Mouse (Mus musculus) telencephalon, adult 2 months (tissue): ENCODE measurements around the gene Ncln.

Source experiments
- DNase-seq: peaks from one replicate; pipeline ENCODE4 v3.0.0-alpha.2; 2011; ENCODE audit warnings: low read depth, low spot score

Ncln gene

DNA sequence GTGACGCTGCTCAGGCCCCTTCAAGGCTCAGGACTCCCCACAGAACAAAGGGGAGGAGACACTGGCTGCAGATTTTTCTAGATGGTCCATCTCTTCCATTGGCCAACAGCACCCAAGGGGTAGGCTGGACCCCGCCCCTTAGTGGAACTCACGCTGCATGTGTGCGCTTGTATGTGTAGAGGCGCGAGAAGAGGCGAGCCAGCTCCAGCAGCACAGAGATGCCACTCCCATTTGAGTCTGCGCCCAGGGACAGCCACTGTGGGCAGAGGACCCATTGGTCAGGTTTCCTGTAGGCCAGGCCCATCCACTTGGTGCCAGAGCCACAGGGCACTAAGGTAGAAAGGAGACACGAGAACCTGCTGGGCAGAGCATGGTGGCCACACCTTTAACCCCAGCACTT is 5.2 kb downstream of the Ncln start:
- no peak for DNase-seq

DNA sequence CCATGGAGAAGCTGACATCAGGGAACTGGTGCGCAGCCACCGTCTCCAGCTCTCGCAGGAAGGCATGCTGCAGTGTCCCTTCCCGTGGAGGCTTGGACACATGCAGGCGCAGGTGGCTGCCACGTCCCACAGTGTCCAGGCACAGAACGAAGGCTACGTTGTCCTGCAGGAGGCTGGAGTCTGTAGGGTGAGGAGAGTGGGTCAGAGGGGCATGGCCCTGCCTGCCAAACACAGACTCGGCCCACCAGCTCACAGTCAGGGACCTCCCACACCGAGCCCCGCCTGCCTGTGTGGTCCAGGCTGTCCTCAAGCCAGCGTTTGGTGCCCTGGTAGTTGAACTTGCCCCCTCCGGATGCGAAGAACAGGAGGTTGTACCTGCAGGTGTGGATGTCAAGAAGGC is 6.3 kb downstream of the Ncln start:
- no peak for DNase-seq

DNA sequence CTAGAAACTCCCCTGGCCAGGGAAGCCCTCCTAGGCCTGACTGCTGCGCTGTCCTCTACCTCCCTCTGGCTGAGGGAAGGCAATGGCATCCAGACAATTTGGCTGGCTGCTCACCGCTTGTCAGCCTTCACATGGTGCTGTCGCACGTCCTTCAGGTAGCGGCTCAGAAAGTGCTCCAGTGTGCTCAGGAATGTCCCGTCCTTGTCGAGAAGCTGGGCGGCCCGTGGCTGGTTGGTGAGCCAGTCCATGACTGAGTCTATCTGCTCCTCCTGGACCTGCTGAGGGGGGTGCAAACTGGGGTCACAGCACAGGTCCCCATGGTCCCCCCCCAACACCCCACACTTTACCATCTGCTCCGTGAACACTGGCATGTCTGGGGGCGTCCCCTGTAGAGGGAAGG is 8.1 kb downstream of the Ncln start:
- no peak for DNase-seq

DNA sequence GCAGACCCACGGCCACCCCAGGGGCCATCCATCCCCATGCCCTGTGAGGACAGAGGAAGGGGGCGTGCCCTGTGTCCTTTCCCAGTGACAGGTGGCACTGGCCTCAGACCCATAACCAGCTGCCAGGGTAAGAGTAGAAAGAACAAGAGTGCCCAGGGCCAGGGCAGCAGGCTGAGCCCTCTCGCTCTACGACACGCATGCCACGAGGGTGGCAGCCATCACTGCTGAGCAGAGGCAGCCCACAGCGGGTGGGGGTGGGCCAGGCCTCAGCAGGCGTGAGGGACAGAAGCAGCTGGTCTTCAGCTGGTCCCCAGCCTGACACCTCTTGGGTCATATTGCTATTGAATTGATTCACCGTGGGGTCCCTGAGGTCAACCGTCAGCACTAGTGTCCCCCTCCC is 9.7 kb downstream of the Ncln start:
- no peak for DNase-seq

DNA sequence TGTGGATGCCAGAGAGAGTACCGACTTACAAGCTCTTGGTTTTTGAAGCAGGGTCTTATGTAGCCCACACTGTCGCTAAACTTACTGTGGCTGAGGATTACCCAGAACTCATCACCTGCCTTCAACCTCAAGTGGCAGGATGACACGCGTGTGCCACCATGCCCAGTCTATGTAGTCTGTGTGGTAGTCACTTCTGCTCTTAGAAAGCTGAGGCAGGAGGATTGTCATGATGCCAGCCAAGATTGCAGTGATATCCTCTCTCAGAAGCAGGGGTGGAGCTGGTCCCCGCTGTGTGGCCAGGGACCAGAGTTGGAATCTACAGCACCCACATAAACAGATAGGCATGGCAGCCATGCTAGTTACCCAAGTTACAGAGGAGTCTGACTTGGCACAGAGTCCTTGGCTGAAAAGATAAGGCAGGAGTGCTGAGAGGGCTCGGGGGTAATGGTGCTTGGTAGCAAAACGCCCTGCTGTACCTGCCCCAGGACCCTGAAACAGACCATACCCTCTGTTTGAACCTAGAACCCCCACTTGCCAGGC is 10.6 kb downstream of the Ncln start:
- no peak for DNase-seq

DNA sequence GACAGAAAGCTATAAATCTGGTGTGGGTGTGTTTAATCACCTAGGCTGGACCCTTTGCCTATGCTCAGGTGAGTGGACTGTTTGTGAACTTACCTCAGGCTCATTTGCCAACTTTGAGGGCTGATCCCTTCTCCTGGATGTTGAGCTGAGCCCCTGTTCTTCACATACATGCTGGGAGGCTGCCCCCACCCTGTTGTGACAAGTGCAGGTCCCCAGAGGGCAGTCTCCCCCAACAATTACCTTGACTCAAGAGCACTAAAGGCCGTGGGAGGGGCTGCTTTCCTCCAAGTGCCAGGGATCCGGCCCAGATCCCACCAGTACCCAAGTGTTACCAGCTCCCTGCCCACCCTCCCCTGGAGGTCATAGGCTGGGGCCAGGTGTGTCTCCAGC is 11.1 kb downstream of the Ncln start:
- no peak for DNase-seq

DNA sequence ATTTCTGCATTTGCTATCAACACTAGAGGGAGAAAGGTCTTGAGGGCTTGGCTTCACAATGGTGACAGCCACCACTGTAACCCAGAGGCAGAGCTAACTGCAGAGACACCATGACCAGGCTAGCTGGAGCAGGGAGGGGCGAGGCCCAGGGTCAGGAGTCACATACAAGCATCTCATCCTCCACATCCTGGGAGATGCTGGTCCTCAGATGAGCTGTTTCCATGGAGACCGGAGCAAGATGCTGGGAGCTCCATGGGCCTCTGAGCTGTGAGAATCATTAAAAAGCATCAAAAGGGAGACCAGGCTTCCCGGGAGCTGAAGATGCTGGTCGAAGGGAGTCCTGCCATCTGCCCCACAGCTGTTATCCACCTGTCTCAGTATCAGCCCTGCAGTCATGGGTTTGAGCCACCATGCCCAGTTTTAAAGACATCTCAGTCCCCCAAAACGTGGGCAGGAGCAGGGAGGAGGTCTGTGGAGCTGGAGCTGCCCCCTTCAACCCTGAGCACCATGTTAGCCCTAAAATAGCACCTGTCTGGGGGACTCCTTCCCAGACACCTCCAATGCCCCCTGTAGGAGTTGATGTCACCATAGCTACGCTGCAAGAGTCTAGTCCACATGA is 11.6 kb downstream of the Ncln start:
- DNase-seq = no peak

DNA sequence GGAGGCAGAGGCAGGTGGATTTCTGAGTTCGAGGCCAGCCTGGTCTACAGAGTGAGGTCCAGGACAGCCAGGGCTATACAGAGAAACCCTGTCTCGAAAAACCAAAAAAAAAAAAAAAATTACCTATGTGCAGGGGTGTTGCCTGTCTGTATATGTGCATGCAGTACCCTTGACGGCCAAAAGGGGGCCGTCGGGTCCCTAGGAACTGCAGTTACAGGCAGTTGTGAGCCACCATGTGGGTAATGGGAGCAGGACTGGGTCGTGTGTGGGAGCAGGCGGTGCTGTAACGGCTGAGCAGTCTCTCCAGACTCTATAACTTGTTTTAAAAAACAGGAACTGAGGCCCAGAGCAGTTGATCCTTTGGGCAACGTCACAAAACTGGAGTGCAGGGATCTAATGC is 12.2 kb downstream of the Ncln start:
- no peak for DNase-seq

DNA sequence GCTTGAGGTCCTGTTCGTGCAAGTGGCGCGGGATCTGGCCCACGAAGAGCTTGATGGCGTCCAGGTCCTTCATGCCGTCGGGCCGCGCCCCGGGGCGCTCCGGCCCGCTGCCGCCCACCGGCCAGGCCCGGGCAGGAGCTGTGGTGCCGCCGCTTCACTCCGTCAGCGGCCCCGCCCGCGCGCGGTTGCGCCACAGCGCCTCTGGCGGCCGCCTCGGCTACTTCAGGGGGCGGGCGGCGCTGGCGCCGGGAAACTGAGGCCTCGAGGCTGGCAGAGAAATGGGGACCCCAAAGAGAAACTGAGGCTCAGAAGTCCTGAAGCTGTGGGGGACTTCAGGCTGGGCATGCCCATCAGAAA is 13.7 kb downstream of the Ncln start, which contains the start of gene Celf5:
Gene Celf5 (minus strand): TSS at position 177 of the 357 bp plus-strand sequence.
- DNase-seq = no peak

DNA sequence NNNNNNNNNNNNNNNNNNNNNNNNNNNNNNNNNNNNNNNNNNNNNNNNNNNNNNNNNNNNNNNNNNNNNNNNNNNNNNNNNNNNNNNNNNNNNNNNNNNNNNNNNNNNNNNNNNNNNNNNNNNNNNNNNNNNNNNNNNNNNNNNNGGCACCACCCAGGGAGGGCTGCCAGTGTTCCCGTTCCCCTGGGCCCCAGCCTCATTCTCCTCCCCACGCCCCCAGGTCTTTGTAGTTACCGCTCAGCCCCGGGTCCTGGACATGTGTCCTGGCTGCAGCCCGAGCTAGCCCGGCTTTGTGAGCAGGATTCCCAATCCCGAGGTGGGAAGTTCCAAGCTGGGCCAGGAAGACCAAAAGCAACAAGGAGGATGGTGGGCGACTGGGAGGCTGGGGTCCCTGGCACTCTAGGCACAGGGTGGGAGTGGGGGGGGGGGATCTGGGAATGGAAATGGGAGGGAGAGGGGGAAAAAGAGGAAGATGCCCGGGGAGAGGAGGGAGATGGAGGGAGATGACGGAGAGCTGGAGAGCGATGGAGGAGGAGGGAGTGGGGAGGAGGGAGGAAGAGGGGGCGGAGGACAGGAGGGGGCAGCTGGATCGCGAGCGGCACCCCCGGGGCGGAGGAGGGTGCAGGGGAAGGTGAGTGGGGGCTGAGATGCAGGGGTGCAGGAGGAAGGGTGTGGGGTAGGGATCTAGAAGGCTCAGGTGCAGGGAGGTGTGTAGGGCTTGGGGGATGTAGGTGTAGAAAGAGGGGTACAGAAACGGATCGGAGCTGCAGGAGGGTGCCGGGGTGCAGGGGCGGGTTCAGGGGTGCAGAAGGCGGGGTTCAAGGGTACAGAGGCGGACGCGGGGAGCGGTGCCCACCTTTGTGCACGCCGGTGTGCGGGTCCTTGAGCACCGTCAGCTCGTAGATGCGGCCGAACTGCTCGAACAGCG is 14.3 kb downstream of the Ncln start:
- DNase-seq = no peak

DNA sequence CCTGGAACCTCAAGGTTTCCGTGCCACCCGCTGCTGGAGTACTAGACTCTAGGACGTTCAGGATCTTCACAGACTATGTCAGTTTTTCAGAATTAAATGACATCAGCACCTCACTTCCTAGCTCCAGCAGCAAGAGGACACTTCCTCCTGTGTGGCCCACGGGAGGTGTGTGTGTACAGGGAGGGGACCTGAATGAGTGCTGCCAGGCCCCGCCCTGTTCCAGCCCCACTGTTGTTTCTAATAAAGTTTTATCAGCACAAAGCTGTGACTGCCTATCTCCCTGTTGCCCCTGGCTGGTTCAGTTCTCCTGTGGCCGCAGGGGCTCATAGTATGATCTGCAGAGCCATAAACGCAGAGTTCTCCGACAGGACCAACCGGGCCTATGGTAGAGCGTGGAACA is 21.7 kb downstream of the Ncln start:
- DNase-seq = no peak

DNA sequence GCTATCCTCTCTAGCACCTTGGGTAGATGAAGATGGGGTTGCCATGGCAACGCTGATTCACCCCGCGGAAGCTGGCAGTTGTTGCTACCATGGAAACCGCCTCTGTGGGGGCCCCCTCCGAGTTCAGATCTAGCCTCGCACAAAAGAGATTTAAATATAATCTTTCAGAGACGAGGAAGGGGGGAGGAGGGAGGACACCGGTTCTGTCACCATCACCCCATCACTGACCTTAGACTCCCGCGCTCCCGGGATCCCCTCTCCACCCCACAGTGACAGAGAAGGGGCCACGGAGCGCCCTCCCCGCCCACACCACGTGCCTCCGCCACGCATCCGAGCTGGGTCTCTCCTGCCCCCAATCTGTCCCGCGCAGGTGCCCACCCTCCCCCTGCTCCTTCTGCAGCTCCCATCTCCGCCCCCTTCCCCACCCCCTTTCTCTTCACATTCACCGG is 23.2 kb downstream of the Ncln start:
- peak; percentile 95 for DNase-seq

DNA sequence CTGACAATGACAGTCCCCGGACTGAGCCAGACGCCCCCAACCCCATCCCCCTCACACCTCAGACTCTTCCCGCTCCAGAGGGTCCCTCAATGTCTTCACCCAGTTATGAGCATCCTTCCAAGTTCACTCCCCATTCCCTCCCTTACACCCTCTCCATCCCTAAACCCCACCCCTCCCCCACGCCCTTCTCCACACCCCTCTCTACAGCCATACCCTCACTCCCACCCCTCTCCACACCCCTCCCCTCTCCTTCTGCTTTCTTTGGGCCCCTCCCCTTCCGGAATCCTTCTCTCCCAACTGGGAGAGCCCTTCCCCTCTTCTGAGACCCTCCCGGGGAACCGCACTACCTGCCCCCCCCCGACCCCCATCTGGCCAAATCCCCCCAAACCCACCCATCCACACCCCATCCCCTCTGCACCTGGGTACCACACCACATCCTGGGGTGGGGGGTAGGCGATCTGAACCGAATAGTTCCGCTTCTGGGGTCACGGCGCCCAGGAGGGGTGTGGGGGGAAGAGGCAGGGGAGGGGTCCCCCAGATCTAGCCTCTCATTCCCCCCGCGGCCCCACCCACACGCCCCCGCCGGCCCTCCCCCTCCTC is 23.7 kb downstream of the Ncln start:
- no peak for DNase-seq

DNA sequence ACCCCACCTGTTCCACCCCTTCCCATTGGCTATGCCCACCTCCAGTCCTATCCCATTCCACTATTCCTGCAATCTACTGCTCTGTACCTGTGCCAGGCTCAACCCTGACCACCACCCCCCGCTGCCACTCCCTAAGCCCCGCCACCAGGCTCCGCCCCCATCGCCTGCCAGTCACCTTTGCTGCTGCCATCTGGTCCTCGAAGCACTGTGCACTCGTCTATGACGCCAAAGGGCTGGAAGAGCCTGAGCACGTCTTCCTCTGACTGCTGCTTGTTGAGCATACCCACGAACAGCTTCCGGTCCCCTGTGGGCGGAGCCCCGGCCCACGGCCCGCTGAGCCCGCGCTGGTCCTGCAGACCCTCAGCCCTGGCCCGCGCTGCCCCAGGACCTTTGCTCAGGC is 25.7 kb downstream of the Ncln start:
- no peak for DNase-seq

DNA sequence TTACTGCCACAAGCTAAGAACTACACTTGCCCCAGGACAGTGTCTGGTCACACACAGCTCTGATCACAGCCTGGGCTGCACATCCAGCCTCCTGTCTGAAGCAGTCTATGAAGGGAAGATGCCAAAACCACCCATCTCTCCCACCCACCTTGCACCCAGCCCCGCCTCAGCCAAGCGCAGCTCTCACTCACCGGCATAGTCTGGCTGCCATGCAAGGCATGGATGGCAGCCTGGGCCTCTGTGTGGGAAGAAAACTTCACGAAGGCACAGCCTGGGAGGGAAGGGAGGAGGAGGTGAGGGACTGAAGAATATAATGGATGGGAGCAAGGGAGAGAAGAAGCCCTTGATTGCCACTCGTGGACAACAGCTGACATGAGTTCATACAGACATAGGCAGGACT is 26.9 kb downstream of the Ncln start:
- DNase-seq = peak; percentile 88

DNA sequence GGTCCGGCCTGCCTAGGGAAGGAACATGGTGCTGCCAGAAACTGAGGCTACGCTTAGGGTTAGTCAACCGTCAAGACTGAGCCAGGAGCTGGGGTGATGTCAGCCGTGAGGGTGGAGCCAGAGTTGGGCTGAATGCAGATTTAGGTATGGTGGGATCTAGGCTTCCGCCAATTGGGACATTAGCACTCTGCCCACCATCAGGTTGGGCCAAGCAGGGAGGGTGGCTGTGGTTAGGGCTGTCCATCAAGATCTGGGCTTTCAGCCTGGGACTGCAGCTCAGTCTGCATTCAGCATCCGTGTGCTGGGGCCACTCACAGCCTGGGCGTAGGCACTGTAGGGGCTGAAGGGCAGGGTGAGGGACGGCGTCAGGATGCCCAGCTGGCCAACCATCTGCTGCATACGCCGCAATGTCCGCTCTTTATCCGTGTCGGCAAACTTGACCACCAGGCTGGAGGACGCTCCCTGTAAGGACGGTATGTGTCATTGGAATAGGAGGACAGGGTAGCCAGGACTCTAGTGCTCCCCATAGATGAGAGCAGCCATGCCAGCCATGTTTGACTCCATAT is 28.4 kb downstream of the Ncln start:
- DNase-seq = no peak

DNA sequence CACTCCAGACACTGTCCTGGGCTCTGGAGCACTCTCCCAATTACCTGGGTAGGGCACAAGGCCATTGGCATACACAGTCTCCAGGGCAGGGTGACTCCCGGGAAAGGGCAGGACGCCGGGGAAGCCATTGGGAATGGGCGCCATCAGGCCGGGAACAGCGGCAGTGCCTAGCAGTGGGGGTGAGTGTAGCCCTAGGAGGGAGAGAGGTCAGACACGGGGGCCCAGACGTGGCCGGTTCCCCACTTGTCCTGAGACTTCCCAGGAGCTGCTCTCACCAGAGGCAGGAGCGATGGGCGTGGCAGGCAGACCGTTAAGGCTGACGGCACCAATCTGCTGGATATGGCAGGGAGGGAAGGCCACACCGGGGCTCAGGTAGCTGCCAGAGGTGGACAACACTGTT is 29.3 kb downstream of the Ncln start:
- DNase-seq = no peak

DNA sequence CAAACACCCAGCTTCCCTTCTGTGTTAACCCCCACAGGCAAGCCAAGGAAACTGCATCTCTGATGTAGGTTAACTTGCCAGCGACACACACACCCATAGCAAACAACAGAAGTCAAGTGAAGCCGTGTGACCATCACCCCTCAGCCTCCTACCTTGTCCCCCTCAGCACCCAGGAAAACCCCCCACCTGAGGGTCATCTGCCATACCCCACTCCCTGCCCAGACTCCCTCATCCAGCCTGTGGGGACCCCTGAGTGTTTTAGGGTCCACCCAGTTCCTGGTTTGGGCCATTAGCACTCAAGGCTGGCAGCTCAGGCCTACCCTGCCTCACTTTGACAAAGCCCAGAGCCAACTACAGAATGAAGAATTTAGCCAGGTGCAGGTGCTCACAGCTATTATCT is 30.1 kb downstream of the Ncln start:
- no peak for DNase-seq

DNA sequence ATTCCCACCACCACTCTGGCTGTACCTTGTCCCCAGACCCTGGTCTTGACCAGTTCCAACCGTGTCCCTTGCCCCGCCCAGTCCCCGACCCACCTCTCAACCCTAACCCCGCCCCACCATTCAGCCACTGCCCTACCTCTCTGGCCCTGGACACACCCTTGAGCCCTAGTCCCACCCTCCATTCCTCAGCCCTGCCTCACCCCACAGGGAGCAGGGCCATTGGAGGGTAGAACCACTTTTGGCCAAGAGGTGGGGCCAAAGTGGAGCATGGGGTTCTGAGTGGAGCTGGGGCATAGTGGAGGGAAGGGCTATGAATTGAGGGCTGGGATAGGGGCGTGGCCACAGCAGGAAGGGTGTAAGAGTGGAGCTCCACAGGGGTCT is 30.9 kb downstream of the Ncln start:
- no peak for DNase-seq

DNA sequence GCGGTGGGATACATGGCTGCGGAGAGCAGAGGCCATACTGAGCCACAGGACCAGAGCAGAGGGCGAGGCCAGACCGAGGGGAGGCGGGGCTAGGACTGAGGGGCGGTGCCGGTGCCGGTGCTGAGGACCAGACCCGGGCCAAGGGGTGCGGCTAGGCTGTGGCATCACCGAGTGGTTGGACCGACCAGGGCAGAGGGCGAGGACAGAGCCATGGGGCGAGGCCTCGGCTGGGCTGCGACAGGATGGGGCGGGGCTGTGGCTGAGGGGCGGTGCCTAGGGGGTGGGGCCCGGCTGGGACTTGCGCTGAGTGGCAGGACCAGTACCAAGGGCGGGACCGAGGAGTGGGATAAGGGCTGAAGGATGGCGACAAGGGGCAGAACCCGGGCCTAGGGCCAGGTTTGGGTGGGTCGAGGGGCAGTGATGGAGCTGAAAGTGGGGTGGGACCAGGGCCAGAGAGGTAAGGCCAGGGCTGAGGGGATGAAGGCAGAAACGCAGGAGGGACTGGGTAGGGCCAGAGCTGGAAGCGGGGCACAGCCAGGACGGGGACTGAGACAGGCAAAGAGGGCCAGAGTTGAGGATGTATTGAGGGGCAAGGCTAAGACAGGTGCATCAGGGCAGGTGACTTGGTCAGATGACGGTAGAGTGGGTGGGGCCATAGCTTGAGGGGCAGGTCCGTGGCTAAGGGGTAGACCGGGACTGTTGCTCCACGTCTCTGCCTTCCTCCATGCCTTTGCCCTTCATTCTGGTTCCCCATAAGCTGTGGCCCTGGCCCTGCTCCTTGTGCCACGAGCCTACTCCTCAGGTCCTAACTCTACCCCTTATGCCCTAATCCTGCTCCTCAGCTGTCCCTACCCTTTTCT is 31.6 kb downstream of the Ncln start:
- DNase-seq = no peak

DNA sequence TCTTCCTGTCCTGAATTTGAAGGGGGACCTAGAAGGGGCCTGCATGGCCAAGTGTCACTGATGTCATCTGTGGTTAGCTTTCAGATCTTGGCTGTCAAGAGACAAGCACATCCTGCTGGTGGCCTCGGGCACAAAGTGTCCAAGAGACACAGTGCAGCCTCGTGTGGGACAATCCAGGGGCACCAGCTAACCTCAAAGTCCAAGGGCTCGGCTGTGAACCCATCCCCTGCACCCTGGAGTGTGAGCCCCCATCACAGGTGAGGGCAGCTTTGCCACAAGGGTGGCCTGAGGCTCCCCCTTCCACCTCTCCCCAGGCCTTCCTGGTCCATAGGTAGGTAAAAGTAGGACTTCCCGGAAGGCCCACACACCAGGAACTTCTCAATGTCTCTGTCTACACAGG is 32.7 kb downstream of the Ncln start:
- no peak for DNase-seq
